Mouse (Mus musculus): ENCODE data around the gene Ins1.

The Ins1 gene

DNA sequence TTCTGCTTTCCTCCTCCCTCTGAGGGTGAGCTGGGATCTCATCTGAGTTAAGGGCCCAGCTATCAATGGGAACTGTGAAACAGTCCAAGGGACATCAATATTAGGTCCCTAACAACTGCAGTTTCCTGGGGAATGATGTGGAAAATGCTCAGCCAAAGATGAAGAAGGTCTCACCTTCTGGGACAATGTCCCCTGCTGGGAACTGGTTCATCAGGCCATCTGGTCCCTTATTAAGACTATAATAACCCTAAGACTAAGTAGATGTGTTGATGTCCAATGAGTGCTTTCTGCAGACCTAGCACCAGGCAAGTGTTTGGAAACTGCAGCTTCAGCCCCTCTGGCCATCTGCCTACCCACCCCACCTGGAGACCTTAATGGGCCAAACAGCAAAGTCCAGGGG, at the start of gene Ins1:
Ins1 (plus strand) TSS at position 301 of the 400 bp plus-strand sequence.
- no peak for DNase-seq (ENCODE audit: low read depth, low spot score)
